Mouse (Mus musculus): Measurements from ENCODE around the gene Nr2e3. TPM values are rescaled to one million over a fixed set of nuclear protein-coding genes. Genes with fewer than 3 reads are reported as not detected.
"Not testable (repeated sequence)": the region's sequence is repeated elsewhere in the genome, so short reads cannot be mapped to it uniquely, and the experiment has no call there.

Gene Nr2e3
- total RNA-seq, 2 experiments from 2014 or later = not detected

GRCm38 (mm10) chr9:59948226-59948625 is 12.2 kb downstream of the Nr2e3 start:
- Histone ChIP-seq H3K27ac (no peak overlapping the region), H3K4me3 (no peak overlapping the region)
- intact Hi-C loops (cut with DNase I) = no loop called here
- no peak for DNase-seq
- TF ChIP-seq CTCF (IDR thresholded peaks at IDR 0.05) = no peak

GRCm38 (mm10) chr9:59947271-59947670 is 13.2 kb downstream of the Nr2e3 start:
- intact Hi-C loops (cut with DNase I) = no loop called here

GRCm38 (mm10) chr9:59945241-59945640 is 15.2 kb downstream of the Nr2e3 start:
- intact Hi-C loops (cut with DNase I) = no loop called here
- H3K4me3 ChIP-seq = no peak overlapping the region
- TF ChIP-seq CTCF (IDR thresholded peaks at IDR 0.05) = no peak
- DNase-seq = peak; percentile 62
- H3K27ac ChIP-seq = no peak overlapping the region

More at GRCm38 (mm10) chr9:59947271-59947670, 13.2 kb downstream of the Nr2e3 start:
- TF ChIP-seq CTCF (IDR thresholded peaks at IDR 0.05) = no peak
- DNase-seq = no peak
- H3K4me3 ChIP-seq = no peak overlapping the region
- no peak overlapping the region for H3K27ac ChIP-seq

GRCm38 (mm10) chr9:59943826-59944225 is 16.6 kb downstream of the Nr2e3 start:
- DNase-seq = no peak
- Histone ChIP-seq H3K4me3 (no peak overlapping the region), H3K27ac (no peak overlapping the region)
- no peak for TF ChIP-seq CTCF (IDR thresholded peaks at IDR 0.05)
- intact Hi-C loops (cut with DNase I) = no loop called here

GRCm38 (mm10) chr9:59942501-59943085 is 17.9 kb downstream of the Nr2e3 start:
- Histone ChIP-seq H3K27ac (no peak overlapping the region), H3K4me3 (no peak overlapping the region)
- TF ChIP-seq CTCF (IDR thresholded peaks at IDR 0.05) = no peak
- intact Hi-C loops (cut with DNase I) = no loop called here
- DNase-seq = no peak

GRCm38 (mm10) chr9:59941885-59942350 is 18.5 kb downstream of the Nr2e3 start:
- no peak overlapping the region for H3K4me3 ChIP-seq
- no peak for TF ChIP-seq CTCF (IDR thresholded peaks at IDR 0.05)
- intact Hi-C loops (cut with DNase I) = no loop called here
- no peak overlapping the region for H3K27ac ChIP-seq
- no peak for DNase-seq

GRCm38 (mm10) chr9:59940913-59941884 is 19.3 kb downstream of the Nr2e3 start:
- Histone ChIP-seq H3K27ac (no peak overlapping the region), H3K4me3 (no peak overlapping the region)
- no peak for TF ChIP-seq CTCF (IDR thresholded peaks at IDR 0.05)
- DNase-seq = no peak
- intact Hi-C loops (cut with DNase I) = no loop called here

- Histone ChIP-seq H3K27ac (no peak overlapping the region), H3K4me3 (no peak overlapping the region)
- intact Hi-C loops (cut with DNase I) = no loop called here
- DNase-seq = no peak
- TF ChIP-seq CTCF (IDR thresholded peaks at IDR 0.05) = no peak
These were observed 20.8 kb downstream of the Nr2e3 start for GRCm38 (mm10) chr9:59939691-59940090.

GRCm38 (mm10) chr9:59938529-59938928 is 21.9 kb downstream of the Nr2e3 start:
- Histone ChIP-seq H3K4me3 (no peak overlapping the region), H3K27ac (no peak overlapping the region)
- intact Hi-C loops (cut with DNase I) = no loop called here
- TF ChIP-seq CTCF (IDR thresholded peaks at IDR 0.05) = no peak
- no peak for DNase-seq

GRCm38 (mm10) chr9:59935866-59936265 is 24.6 kb downstream of the Nr2e3 start:
- H3K4me3 ChIP-seq; DNase-seq; intact Hi-C loops (cut with DNase I); H3K27ac ChIP-seq: not testable (repeated sequence)

- TF ChIP-seq CTCF (IDR thresholded peaks at IDR 0.05) = no peak
- H3K27ac ChIP-seq = no peak overlapping the region
- intact Hi-C loops (cut with DNase I) = no loop called here
- no peak overlapping the region for H3K4me3 ChIP-seq
- no peak for DNase-seq
These were observed 30.2 kb downstream of the Nr2e3 start for GRCm38 (mm10) chr9:59930248-59930647.

GRCm38 (mm10) chr9:59914761-59915160 is 45.7 kb downstream of the Nr2e3 start:
- no peak for TF ChIP-seq CTCF (IDR thresholded peaks at IDR 0.05)

GRCm38 (mm10) chr9:59903382-59903781 is 57.1 kb downstream of the Nr2e3 start:
- no peak for DNase-seq
- no peak overlapping the region for H3K27ac ChIP-seq
- TF ChIP-seq CTCF (IDR thresholded peaks at IDR 0.05) = no peak
- no peak overlapping the region for H3K4me3 ChIP-seq
- intact Hi-C loops (cut with DNase I) = no loop called here

More at GRCm38 (mm10) chr9:59914761-59915160, 45.7 kb downstream of the Nr2e3 start:
- Histone ChIP-seq H3K4me3 (no peak overlapping the region), H3K27ac (no peak overlapping the region)
- no peak for DNase-seq
- intact Hi-C loops (cut with DNase I) = no loop called here

Other genes starting within 250 kb of the Nr2e3 start
- gene Senp8, start 209.9 kb downstream of the Nr2e3 start, total RNA-seq (2021) = 10 to 100 TPM in 1 of 2 experiments, 1 to 10 TPM in 1; 9.1 to 13.4 TPM
- gene Myo9a, start 209.8 kb downstream of the Nr2e3 start, total RNA-seq (2021) = 10 to 100 TPM in 1 of 2 experiments, 1 to 10 TPM in 1; 9.3 to 10.7 TPM

All from gastrocnemius, adult 2 months (tissue).